Mouse (Mus musculus): ENCODE results near the gene Cdh6.

The Cdh6 gene

DNA sequence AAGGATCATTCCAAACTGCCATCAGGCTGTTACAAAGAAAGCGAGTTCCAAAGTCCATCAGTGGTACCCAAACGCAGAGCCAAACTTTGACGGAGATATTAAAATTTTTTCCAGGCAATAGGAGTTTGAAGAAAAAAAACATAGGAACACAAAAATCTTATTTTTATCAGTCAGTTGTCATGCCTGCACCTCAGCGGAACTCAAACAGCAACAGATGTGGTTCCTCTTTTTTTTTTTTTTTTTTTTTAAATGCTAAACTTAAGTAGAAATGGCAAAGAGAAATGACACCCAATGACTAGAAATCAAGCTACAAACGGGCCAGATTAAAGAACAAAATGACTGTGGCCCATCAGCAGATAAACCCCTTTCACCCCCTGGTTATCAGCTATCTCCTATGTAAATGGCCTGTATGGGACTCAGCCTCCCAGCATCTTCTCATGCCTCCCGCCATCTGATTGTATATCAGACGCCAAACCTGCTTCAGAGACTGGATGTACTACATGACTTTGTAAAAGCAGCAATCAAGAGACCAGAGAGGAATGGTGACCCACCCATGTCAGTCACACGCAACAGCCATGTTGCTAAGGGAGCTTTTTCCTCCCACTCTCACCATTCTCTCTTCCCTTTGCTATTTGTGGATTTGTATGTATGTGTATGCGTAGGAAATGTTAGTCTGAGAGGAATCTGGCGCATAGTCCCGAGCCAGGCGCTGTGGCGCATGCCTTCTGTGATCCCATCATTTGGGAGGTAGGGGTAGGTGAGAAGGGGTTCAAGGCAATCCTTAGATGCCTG, 8.2 kb downstream of the Cdh6 start:
- ATAC-seq (ENCODE audit: insufficient number of reproducible peaks, low FRiP score, low TSS enrichment), result no peak

DNA sequence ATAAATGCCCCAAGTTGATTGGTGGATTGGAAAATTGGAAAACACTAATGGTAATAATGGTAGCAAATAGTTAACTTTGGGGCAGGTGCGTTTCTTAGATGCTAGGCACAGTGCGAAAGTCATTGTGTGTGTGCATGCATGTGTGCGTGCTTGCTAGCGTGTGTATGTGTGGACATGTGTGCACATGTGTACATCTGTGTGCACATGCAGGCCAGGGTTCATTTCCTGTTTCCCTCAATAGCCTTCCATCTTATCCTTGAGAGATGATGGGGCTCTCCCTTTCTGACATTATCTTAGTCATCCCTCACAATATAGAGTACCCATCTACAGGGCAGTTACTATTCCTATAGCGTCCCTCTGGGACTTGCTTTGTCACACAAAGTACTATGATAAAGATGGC, 17.7 kb downstream of the Cdh6 start:
- no peak for ATAC-seq (ENCODE audit: insufficient number of reproducible peaks, low FRiP score, low TSS enrichment)

DNA sequence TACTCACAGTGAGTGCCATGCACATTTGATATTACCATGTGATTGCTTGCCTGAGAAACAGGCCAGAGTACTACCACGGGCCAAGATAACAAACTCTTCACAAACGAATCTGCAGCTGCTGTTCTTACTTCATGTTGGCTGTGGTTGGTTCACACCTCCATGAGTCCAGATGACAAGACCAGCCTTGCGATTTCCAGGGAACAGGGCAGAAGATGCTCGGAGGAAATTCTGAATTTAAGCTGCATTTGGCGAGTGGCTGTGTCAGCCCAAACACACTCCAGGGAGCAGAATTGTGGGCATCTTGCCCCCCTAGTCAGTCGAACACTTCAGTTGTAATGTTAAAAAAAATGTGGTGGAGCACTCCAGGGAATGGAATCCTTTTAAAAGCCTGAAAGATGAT, 18.1 kb downstream of the Cdh6 start:
- no peak for ATAC-seq (ENCODE audit: insufficient number of reproducible peaks, low FRiP score, low TSS enrichment)

DNA sequence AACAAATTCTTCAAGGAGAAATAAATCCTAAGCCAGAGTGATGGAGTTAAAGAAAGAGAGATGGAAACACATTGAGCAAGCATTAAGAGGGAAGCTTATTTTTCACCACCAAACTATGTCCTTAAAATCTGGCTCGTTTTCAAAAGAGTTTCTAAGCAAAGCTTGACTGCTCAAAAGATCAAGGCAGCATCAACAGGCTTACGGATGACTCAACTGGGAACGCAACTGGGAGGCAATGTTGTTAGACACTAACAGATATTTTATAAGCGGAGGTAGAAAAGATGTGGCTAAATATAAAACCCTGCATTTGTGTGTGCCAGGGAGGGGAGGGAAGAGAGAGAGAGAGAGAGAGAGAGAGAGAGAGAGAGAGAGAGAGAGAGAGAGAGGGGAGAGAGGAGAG, 31.5 kb downstream of the Cdh6 start:
- ATAC-seq (ENCODE audit: insufficient number of reproducible peaks, low FRiP score, low TSS enrichment), result no peak

DNA sequence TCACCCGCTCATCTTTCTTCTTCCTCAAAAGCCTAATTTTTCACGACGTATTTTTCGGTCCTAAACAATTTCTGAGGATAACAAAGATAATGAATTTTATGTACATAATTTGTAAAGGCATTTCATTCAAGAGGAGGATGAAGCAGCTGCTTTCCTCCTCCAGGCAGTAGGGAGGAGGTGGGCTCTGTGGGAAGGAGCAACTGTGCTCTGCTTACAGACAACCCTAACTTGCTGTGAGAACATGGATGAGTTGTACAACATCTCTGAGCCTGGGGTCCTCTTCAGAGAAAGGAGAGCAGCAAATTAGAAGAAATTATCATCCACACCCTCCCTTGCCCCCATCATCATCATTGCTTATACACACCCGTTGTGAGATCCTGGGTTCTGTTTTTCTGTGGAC, 33.8 kb downstream of the Cdh6 start:
- ATAC-seq (ENCODE audit: insufficient number of reproducible peaks, low FRiP score, low TSS enrichment), result no peak

DNA sequence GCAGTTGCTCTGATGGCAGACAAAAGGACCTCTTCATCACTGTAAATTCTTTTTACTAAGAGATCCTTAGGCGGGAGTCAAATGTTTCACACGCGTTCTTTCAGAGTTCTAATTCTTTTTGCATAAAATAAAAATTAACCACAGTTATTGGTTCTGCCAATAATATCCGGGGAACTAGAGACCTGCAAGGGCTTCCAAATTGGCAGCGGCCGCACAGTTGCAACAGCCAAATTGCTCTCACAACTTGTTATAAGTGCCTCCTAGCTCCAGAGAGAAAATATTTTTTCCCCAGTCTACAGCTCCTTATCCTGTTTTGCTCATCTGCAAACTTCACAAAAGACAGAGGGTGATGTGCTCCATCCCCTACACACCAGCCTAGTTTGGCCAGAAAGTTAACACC, 36.3 kb downstream of the Cdh6 start:
- no peak for ATAC-seq (ENCODE audit: insufficient number of reproducible peaks, low FRiP score, low TSS enrichment)

DNA sequence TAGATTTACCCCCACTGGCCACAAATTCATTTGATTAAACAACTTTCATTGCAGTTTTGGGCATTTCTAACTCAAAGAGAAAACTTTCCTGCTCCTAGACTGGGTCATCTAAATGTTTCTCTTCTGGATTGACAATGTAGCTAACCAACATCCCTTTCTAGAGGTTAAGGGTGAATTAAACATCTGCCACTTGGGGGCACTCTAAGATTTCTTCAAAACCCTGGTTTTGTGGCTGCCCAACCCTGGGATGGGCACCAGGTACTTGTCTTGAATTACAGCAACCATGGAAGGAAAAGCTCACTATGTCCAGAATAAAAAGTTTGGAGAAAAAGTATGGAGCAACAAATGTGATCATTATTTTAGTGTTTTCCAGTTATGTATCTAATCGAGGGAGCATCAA, 39.4 kb downstream of the Cdh6 start:
- no peak for ATAC-seq (ENCODE audit: insufficient number of reproducible peaks, low FRiP score, low TSS enrichment)

DNA sequence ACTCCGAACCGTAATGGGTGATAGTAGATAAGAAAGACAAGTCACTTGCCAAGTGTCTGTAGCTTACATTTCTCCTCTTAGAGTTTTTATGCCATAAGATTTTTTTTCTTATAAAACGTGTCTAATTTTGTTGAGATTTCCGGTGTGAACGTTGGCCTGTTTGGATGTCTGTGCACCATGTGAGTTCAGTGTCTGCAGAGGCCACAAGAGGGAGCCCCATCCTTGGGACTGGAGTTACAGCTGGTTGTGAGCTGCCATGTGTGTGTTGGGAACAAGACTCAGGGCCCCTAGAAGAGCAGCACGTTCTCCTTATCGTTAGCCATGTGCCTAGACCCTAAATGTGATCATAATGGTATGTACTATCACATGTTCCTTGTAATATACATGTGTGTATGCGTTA, 40.1 kb downstream of the Cdh6 start:
- ATAC-seq (ENCODE audit: insufficient number of reproducible peaks, low FRiP score, low TSS enrichment), result no peak

DNA sequence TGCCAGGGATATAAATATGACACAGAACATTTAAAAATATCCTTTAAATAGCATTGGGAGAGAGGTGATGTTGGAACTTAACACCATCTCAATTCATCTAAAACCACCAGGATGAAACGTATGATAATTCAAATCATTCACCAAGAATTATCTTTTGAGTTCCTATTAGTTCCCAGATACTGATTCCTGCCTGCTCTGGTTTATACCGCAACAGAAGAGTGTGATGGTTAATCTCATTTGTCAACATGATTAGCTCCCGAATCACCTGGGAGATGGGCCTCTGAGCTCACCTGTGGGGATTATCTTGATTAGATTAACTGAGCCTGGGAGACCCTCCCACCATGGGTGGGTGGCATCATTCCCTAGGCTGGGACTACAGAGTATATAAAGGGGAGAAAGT, 41.0 kb downstream of the Cdh6 start:
- ATAC-seq (ENCODE audit: insufficient number of reproducible peaks, low FRiP score, low TSS enrichment), result no peak

DNA sequence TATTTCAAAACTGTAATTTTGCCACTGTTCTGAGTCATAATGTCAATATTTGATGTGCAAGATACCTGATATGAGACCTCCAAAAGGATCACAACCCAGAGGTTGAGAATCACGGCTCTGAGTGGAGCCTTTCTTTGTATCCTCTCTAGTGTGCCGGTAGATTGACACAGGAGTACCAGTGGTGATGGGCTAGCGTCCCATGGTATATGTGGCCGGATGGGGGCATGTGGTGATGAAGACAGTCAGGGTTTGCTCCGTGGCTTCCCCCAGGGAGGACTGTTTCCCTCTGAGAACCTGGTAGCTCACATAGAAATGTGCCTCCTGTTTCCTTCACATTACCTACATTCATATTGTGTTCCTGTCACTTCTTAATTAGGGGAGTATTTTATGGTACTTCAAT, 43.2 kb downstream of the Cdh6 start:
- ATAC-seq (ENCODE audit: insufficient number of reproducible peaks, low FRiP score, low TSS enrichment), result no peak

DNA sequence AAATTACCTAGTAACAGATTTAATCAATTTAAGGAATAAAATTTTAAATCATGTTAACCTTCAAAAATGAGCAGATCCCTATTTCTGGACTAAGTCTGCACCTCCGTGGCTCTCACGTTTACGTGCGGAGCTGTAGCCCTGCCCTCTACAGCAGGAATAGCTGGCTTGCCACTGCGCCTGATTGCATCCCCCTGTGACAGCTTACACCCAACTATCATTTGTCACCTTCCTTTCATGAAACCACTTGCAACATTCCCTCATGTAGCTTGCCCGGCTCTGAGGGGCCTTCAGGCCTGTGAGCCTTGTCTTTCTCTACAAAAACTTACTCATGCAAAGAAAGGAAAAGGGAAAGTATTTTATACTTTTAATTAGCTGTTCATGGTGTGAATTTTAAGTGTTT, 73.1 kb downstream of the Cdh6 start:
- no peak for ATAC-seq (ENCODE audit: insufficient number of reproducible peaks, low FRiP score, low TSS enrichment)

DNA sequence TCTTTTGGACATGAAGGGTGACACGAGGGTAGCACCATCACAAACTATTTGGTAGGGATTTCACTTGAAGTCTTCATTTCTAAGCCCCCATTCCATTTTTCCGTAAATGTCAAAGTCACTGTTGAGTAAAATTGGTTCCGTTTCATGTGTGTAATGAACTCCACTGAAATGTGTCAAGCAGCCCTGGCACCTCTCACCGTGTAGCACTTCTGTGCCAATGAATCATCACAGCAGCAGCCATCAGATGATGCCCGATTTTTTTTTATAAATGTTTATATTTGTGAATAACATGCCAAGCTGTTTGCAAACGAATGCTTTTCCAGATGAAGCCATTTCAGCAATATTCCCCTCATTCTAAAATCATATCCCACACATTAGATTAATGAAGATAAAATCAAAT, 75.6 kb downstream of the Cdh6 start:
- ATAC-seq (ENCODE audit: insufficient number of reproducible peaks, low FRiP score, low TSS enrichment), result no peak

DNA sequence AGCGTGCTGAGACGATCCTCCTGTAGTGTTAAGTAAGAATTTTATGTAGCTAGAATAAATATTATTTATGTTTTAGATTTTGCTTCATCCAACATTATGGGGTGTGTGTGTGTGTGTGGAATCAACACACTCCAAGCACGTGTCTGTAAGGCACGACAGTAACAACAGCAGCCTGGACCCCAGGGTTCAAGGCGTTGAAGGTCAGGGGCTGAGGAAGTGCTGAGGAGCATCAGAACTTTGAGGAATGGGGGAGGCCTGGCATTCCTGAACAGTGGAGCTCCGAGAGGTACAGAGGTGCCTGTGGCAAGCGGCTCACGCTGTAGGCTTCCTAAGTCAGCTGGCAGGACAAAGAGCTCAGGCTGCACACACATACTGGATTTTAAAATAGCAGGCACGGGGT, 78.1 kb downstream of the Cdh6 start:
- ATAC-seq (ENCODE audit: insufficient number of reproducible peaks, low FRiP score, low TSS enrichment), result no peak

DNA sequence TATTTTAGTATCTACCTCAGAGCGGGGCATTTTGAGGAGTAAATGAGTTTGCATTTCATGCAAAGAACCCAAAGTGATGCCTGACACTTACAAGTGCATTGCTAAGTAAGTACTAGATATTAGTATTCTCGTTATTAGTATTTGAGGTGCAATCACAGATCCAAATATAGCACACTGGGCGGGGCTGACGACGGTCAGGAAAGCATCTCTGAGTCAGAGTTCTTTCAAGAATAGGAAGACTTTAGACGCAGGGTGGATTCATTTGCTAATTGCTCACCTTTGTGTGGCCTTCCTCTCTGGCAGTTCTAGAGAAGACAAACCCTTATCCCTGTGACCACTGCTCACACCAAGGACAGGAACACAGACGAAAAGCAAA, 78.6 kb downstream of the Cdh6 start:
- no peak for ATAC-seq (ENCODE audit: insufficient number of reproducible peaks, low FRiP score, low TSS enrichment)

DNA sequence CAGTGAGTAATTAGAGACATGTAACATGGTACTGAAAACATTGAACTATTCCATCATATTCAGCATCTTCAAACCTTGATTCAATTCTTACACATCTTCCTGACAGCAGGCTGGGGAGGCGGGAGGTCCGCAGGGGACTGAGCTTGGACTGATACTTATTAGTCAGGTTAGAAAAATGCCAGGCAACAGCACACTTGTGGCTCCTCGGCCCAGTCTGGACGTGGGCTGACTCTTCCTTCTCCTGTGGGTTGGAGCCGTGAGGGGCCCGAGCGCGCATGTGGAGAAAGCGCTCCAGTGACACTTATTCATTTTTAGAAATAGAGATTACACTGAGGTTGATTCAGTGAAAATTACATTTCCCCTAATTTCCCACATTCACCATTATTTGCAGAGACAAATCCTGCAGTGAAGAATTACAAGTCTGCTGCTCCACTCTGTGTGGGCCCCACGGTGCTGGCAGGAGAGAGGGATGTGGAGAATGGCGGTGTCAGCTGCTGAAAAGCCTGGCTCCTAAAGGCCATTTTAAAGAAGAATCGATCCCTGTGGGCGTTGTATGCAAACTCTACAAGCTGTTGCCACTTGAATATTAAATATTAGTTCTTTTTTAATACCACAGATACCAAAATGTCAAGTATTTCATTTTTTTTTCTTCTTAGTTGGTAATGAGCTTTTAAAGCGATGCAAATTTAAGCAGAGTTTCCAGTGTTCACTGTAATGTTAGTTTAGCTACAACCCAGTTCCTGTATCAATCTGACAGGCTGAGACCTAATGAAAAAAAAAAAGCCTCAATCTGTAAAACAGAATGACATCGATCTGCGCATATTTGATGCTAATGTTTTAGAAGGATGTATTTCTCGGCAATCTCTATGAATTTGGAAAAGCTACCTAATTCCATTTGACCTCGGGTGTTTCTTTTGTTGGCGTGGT, 79.3 kb downstream of the Cdh6 start:
- ATAC-seq (ENCODE audit: insufficient number of reproducible peaks, low FRiP score, low TSS enrichment), result no peak

DNA sequence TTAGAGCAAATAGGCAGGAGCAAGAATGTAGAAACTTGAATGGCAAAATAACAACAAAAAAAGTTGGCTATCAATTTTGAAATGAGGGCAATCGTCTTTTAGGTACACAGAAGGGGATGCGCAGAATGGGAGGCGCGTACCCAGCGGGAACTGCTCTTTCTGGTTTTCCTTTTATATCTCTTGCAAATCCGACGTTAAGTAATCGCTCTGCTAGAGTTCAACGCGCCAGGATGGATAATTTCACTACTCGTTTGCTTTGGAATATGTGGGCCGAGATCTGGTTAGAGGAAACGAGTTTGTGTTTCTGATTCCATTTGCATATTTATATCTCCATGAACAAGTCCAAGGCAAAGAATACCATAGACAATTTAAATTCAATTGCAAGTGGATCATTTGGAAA, 81.4 kb downstream of the Cdh6 start:
- no peak for ATAC-seq (ENCODE audit: insufficient number of reproducible peaks, low FRiP score, low TSS enrichment)

DNA sequence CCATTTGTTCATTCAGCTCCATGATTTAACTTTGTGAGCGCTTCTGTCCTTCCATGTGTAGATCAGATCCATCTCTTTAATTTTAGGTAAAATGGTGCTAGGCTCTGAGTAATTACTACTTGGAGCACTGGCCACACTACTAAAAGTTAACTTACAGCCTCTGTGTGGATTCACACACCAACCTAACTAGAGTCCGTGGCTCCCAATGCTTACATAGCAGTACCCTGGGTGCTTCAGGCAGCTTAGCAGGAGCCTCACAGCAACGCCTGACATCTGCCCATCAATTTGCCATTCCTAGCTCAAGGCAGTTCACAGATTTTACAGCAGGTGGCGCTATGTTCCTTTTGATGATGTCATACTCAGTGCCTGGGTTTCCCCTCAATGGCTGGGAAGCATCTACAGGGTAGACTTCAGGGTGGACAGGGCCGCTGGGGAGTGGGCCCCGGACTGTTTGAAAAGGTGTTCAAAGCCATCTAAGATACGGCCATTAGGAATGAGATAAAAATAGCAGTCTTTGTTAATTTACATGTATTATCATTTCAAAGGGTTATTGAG, 84.9 kb downstream of the Cdh6 start:
- 0 out of 2 replicates have a peak, but pooled peaks have one; percentile 46 for ATAC-seq (ENCODE audit: insufficient number of reproducible peaks, low FRiP score, low TSS enrichment)

DNA sequence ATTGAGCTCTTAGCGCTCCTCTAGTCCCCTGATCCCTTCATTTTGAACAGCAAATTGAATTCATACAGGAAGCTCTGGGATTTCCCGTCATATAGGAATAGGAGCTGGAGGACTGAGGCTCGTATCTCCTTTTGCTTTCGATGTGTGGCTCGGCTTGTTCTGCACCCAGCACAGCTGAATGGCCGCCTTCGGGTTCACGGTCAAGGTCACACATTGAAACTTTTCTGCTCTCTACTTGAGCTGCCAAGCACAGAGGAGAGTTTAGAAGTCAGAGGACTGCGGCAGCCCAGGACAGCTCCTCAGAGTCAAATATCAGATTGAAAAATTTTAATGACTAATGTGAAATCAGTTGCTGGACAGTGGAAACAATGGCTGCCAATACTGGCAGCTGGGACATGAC, 88.7 kb downstream of the Cdh6 start:
- no peak for ATAC-seq (ENCODE audit: insufficient number of reproducible peaks, low FRiP score, low TSS enrichment)

DNA sequence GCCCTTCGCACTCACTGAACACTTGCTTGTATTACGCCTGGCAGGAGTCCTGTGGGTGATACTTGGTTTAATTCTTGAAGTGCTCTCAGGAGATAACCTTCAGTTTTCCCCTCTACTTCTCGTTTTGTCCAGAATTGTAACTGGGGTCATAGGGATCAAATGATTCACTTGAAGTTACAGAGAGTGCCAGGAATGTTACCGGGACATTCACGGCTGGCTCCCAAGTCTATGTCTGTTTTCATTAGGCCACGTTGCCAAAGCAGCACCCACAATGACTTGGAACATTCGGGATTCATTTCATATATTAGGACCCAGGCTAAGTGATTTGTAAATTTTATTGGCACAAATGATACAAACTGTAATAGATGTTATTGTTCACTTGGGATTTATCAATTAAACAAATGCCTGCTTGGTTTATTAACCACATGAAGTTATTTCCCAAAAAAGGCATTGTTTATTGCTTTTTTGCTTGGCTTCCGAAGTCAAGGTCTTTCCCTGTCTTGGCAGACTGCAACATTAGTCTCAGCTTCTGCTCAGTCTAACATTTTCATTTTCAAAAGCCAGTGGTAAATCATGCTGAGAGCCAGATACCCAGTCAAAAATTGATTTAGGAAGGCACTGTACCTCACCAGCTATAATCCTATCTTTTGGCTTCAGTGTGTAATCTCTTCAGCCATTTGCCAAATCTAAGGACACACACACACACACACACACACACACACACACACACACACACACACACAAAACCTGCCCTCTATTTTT, 96.4 kb downstream of the Cdh6 start:
- ATAC-seq (ENCODE audit: insufficient number of reproducible peaks, low FRiP score, low TSS enrichment), result no peak

DNA sequence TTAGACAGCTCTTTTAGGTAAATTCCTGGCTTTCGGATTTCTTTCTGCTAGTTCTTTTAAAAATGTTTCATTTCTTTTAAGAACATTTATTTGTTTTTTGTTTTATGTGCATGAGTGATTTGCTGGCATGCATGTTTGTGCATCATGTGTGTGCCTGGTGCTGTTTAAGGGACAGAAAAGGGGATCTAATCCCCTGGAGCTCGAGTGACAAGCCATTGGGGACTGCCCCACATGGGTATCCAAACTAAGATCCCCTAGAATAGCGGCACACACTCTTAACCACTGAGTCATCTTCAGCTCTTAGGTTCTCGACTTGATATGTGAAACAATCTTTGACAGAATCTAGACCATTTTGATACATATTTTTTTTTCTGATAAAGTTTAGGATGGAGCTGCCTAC, 99.4 kb downstream of the Cdh6 start:
- ATAC-seq (ENCODE audit: insufficient number of reproducible peaks, low FRiP score, low TSS enrichment), result no peak

DNA sequence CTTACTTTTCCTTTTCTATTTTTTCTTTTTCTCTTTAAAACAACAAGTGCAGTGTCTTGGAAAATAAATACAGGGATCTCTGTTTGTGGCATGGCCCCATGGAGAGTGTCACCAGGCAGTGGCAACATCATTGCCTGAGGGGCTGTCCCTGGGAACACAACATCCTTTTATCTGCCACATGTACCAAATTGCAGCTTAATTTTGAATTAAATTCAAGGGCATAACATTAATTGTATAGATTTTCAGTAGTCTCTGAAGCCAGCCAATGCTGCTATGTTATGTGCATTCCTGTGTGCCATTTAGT, 105.3 kb downstream of the Cdh6 start:
- no peak for ATAC-seq (ENCODE audit: insufficient number of reproducible peaks, low FRiP score, low TSS enrichment)
